ENCODE assay signal across 8 mouse cellular contexts in the genomic region with DNA sequence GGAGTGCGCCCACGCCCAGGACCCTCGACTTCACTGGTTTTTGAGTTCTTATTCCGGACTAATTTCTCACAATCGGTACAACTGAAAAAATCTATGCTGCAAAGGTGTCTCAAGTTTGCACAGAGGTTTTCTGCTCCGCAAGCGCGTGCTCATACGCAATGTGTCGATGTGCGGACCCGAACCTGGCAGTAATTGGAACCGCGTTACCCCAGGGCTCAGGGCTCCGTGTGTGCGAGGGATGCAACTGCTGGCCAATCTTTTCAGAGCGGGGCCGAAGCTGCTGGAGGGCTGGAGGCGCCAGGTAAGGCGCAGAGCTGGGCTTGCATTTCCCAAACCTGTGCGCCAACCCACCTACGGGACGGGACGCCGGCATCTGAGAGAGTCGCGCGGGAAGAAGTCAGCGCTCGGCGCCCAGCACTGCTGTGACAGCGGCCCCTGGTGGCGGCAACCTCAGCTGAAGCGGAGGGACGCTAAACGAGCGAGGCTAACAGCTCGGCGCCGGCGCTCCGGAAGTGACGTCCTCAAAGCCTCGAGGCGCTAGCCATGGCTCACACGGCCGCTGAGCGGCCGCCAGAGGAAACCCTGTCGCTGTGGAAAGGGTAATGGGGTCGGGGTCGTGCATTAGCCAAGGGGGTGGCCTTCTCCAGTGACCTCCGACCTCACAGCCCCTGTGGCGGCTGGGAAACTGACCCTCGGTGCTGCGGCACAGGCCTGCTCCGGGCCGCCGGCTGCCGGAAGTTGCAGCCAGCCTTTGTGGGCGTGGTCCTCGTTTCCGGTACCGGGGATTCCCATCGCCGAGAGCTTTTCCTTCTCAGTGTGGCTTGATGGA. TPM values are rescaled to one million over a fixed set of nuclear protein-coding genes. Genes with fewer than 3 reads are reported as not detected.
A peak's percentile ranks its signal among the peaks of the same experiment; 100 is the strongest.
DNase-seq lines count a peak whose midpoint lies in the region; ATAC-seq and TF ChIP-seq lines count a peak whose summit lies in the region.

A gene (plus strand): TSS at position 487 of the 829 bp plus-strand sequence.

- TF ChIP-seq CTCF in E14TG2a.4 (conservative IDR thresholded peaks at IDR 0.05; ENCODE audit: low read length), result peak; percentile 57
- peak; percentile 97 for TF ChIP-seq CTCF in heart, postnatal 0 days (IDR thresholded peaks at IDR 0.05; ENCODE audit: low read depth)
- TF ChIP-seq CTCF in testis, adult 2 months (IDR thresholded peaks at IDR 0.05; ENCODE audit: control insufficient read depth, insufficient read depth, insufficient replicate concordance, low read depth, low read length), result peak; percentile 84

- H3K4me3 ChIP-seq in E14TG2a.4 (replicated peaks; ENCODE audit: low read length), result peak within 1 kb of the TSS; percentile 90
- H3K4me3 ChIP-seq in forebrain, embryonic 12.5 days (replicated peaks), result peak within 1 kb of the TSS; percentile 83
- peak within 1 kb of the TSS; percentile 81 for H3K4me3 ChIP-seq in heart, postnatal 0 days (ENCODE audit: low read depth, low read length)
- peak within 1 kb of the TSS; percentile 91 for H3K4me3 ChIP-seq in liver, embryonic 16.5 days (ENCODE audit: low read depth, low read length)
- H3K4me3 ChIP-seq in neural tube, embryonic 13.5 days, result peak within 1 kb of the TSS; percentile 90
- peak within 1 kb of the TSS; percentile 92 for H3K4me3 ChIP-seq in testis, adult 2 months (ENCODE audit: control insufficient read depth, low read depth, low read length)

- peak; percentile 97 for ATAC-seq in forebrain, embryonic 12.5 days (ENCODE audit: low FRiP score)
- ATAC-seq in heart, postnatal 0 days (ENCODE audit: insufficient read depth, low read depth), result peak; percentile 96
- peak; percentile 96 for ATAC-seq in liver, embryonic 16.5 days (ENCODE audit: low read depth)
- ATAC-seq in neural tube, embryonic 13.5 days (ENCODE audit: low read depth), result peak; percentile 96

- no peaks in the 10 kb centered on the region for H3K9me3 ChIP-seq in E14TG2a.4 (ENCODE audit: low read length)
- no peaks in the 10 kb centered on the region for H3K9me3 ChIP-seq in forebrain, embryonic 12.5 days
- H3K9me3 ChIP-seq in heart, postnatal 0 days (replicated peaks; ENCODE audit: control insufficient read depth, low read length), result no peaks in the 10 kb centered on the region
- no peaks in the 10 kb centered on the region for H3K9me3 ChIP-seq in liver, embryonic 16.5 days (replicated peaks; ENCODE audit: control insufficient read depth, low read length)
- no peaks in the 10 kb centered on the region for H3K9me3 ChIP-seq in neural tube, embryonic 13.5 days

- peaks cover 52% of the 10 kb centered on the region for H3K36me3 ChIP-seq in E14TG2a.4 (ENCODE audit: insufficient read depth, low read length)
- H3K36me3 ChIP-seq in forebrain, embryonic 12.5 days (replicated peaks), result peaks cover 12% of the 10 kb centered on the region; the same call in 1 of the 2 replicates
- peaks cover 30% of the 10 kb centered on the region for H3K36me3 ChIP-seq in heart, postnatal 0 days (replicated peaks; ENCODE audit: control insufficient read depth, insufficient read depth, low read length)
- peaks cover 4% of the 10 kb centered on the region; the same call in 1 of the 2 replicates for H3K36me3 ChIP-seq in liver, embryonic 16.5 days (ENCODE audit: control insufficient read depth, insufficient read depth)
- 0 out of 2 replicates have a peak, but pooled peaks cover 16% of the 10 kb centered on the region for H3K36me3 ChIP-seq in neural tube, embryonic 13.5 days
- peaks cover 1% of the 10 kb centered on the region; the same call in 1 of the 2 replicates for H3K36me3 ChIP-seq in testis, adult 2 months (ENCODE audit: control insufficient read depth, insufficient read depth, low read length)

- peak; percentile 97 for DNase-seq in c-Kit-positive CD71-positive TER-119-positive erythroid progenitor cells, embryonic 14.5 days (ENCODE audit: low spot score)
- peak; percentile 93 for DNase-seq in heart, postnatal 0 days (ENCODE audit: low spot score)
- DNase-seq in kidney, postnatal 4 days, result peak; percentile 100

- H3K27me3 ChIP-seq in E14TG2a.4 (ENCODE audit: insufficient read depth, low read length), result 0 out of 2 replicates have a peak, but pooled peaks cover 5% of the 10 kb centered on the region
- peaks cover 4% of the 10 kb centered on the region; the same call in 1 of the 2 replicates for H3K27me3 ChIP-seq in forebrain, embryonic 12.5 days
- no peaks in the 10 kb centered on the region for H3K27me3 ChIP-seq in heart, postnatal 0 days (ENCODE audit: control insufficient read depth, insufficient read depth, low read length)
- H3K27me3 ChIP-seq in liver, embryonic 16.5 days (ENCODE audit: control insufficient read depth, insufficient read depth, low read depth, low read length), result no peaks in the 10 kb centered on the region
- H3K27me3 ChIP-seq in neural tube, embryonic 13.5 days, result no peaks in the 10 kb centered on the region
- H3K27me3 ChIP-seq in testis, adult 2 months (ENCODE audit: control insufficient read depth, insufficient read depth, low read length), result no peaks in the 10 kb centered on the region

- peak; percentile 66; the same call in 1 of the 2 replicates for TF ChIP-seq EP300 in heart, postnatal 0 days (IDR thresholded peaks at IDR 0.05; ENCODE audit: low read depth)

- H3K4me2 ChIP-seq in forebrain, embryonic 12.5 days, result peak within 1 kb of the TSS; percentile 73
- H3K4me2 ChIP-seq in heart, postnatal 0 days (ENCODE audit: low read depth, low read length), result peak within 1 kb of the TSS; percentile 93
- peak within 1 kb of the TSS; percentile 99 for H3K4me2 ChIP-seq in liver, embryonic 16.5 days (ENCODE audit: low read depth, low read length)
- H3K4me2 ChIP-seq in neural tube, embryonic 13.5 days, result peak within 1 kb of the TSS; percentile 90

- H3K9ac ChIP-seq in forebrain, embryonic 12.5 days, result peak within 1 kb of the TSS; percentile 86
- H3K9ac ChIP-seq in heart, postnatal 0 days (replicated peaks; ENCODE audit: low read depth, low read length), result peak within 1 kb of the TSS; percentile 81
- H3K9ac ChIP-seq in liver, embryonic 16.5 days (ENCODE audit: low read depth, low read length), result peak within 1 kb of the TSS; percentile 84
- peak within 1 kb of the TSS; percentile 97 for H3K9ac ChIP-seq in neural tube, embryonic 13.5 days

- WGBS in forebrain, embryonic 12.5 days, result under 1% methylated on average over 66 of the region's 66 CpGs
- WGBS in heart, postnatal 0 days, result under 1% methylated on average over 64 of the region's 66 CpGs
- under 1% methylated on average over 66 of the region's 66 CpGs for WGBS in liver, embryonic 16.5 days (ENCODE audit: insufficient replicate concordance)
- under 1% methylated on average over 66 of the region's 66 CpGs for WGBS in neural tube, embryonic 13.5 days

- H3K4me1 ChIP-seq in E14TG2a.4 (replicated peaks; ENCODE audit: low read depth, low read length), result peaks cover 17% of the 10 kb centered on the region
- peaks cover 23% of the 10 kb centered on the region for H3K4me1 ChIP-seq in forebrain, embryonic 12.5 days
- H3K4me1 ChIP-seq in heart, postnatal 0 days (ENCODE audit: control insufficient read depth, insufficient read depth), result peaks cover 15% of the 10 kb centered on the region
- H3K4me1 ChIP-seq in liver, embryonic 16.5 days (ENCODE audit: control insufficient read depth, low read depth, low read length), result peaks cover 15% of the 10 kb centered on the region
- H3K4me1 ChIP-seq in neural tube, embryonic 13.5 days (replicated peaks), result peaks cover 42% of the 10 kb centered on the region
- H3K4me1 ChIP-seq in testis, adult 2 months (ENCODE audit: control insufficient read depth, insufficient read depth, low read length), result peaks cover 2% of the 10 kb centered on the region; the same call in 1 of the 2 replicates

- H3K27ac ChIP-seq in forebrain, embryonic 12.5 days, result peak within 1 kb of the TSS; percentile 91
- H3K27ac ChIP-seq in heart, postnatal 0 days (ENCODE audit: low read depth), result peak within 1 kb of the TSS; percentile 82
- H3K27ac ChIP-seq in liver, embryonic 16.5 days (ENCODE audit: low read length), result peak within 1 kb of the TSS; percentile 76
- peak within 1 kb of the TSS; percentile 95 for H3K27ac ChIP-seq in neural tube, embryonic 13.5 days (replicated peaks)
- peak within 1 kb of the TSS; percentile 91 for H3K27ac ChIP-seq in testis, adult 2 months (ENCODE audit: control insufficient read depth, insufficient read depth, low read depth, low read length)

- TF ChIP-seq POLR2A in testis, adult 2 months (IDR thresholded peaks at IDR 0.05; ENCODE audit: control insufficient read depth, low read depth, low read length), result peak; percentile 65

RNA-seq across cellular contexts. Expression of the gene that starts here (rescaled TPM):
- polyA plus RNA-seq in forebrain, embryonic 12.5 days (2016; fragmentation: Nextera tagmentation; extraction: Ambion mirVana), result 23.1 and 23.5 TPM in 2 replicates
- total RNA-seq in heart, postnatal 0 days (2014; rRNA removed; ENCODE audit: low replicate concordance), result 10.2 and 15.0 TPM in 2 replicates
- polyA plus RNA-seq in heart, postnatal 0 days (2015; fragmentation: Nextera tagmentation; extraction: Ambion mirVana), result 6.4 and 7.4 TPM in 2 replicates
- polyA plus RNA-seq in liver, embryonic 16.5 days (2015; fragmentation: Nextera tagmentation; extraction: Ambion mirVana), result 4.5 and 4.6 TPM in 2 replicates
- polyA plus RNA-seq in neural tube, embryonic 13.5 days (2015; fragmentation: Nextera tagmentation; extraction: Ambion mirVana), result 15.6 and 17.3 TPM in 2 replicates
- 11.4 and 12.8 TPM in 2 replicates for polyA plus RNA-seq in testis, adult 2 months (2012; rRNA removed)

Comparison
In these comparisons a context has a peak if more than half of its experiments do, and no peak if none do; other contexts are left out.
1. Peak in every context shown above with its lines: DNase-seq, ATAC-seq, H3K4me3 ChIP-seq and H3K27ac ChIP-seq.